Mouse (Mus musculus): Measurements from ENCODE around the gene Adora2a.
"Not testable (repeated sequence)": the region's sequence is repeated elsewhere in the genome, so short reads cannot be mapped to it uniquely, and the experiment has no call there.

Gene Adora2a

DNA sequence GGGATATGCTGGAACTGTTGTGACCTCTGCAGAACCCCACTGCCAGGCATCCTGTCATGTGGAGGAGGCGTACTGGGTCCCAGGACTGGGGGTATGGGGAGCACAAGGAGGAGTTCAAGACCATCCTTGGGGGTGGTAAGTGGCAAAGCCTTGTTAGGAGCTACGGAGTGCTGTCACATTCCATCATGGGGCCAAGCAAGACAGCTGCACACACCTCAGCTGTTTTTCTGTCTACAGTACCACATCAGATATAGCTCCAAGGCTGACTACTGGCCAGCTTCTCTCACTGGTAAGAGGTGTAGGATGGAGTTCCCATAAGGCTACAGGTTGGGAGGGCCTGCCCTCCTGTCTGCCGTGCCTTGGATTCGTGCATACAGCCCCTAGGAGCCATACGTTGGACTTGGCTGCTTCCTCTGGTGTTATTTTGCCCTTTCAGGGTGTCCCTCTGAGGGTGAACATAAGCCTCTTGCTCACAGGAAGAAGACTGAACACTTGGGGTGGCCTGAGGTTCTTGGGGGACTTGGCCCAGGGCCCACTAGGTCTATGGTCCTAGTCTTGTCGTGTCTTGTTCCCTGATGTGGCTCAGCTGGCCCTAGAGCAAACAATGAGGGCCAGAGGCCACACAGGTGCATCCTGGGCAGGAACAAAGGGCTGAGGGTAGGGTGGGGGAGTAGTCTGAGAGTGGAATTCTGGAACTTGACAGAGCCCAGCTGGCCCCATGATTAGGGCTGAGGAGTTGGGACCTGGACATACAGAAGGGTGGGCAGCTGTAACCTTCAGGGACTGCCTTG lies 2.3 kb upstream of the Adora2a start:
- DNase-seq (ENCODE audit: low read depth), result no peak

DNA sequence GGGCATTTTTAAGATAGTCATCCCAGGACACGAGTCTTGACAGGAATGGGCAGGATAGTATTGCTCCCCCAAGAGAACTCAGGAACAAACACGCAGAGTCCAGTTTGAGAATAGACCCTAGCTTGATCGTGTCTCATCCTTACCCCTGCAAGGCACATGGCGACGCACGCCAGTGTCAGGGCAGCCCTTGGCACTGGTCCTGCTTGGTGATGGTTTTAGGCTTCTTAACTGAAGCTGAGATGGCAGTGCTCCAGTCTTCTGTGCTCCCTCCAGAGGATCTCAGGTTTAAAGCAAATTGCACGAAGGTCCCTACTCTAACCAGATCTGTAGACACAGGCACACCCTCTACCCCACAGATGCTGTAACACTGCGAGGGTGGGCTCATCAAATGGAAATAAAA lies 921 bp upstream of the Adora2a start:
- DNase-seq (ENCODE audit: low read depth), result no peak

DNA sequence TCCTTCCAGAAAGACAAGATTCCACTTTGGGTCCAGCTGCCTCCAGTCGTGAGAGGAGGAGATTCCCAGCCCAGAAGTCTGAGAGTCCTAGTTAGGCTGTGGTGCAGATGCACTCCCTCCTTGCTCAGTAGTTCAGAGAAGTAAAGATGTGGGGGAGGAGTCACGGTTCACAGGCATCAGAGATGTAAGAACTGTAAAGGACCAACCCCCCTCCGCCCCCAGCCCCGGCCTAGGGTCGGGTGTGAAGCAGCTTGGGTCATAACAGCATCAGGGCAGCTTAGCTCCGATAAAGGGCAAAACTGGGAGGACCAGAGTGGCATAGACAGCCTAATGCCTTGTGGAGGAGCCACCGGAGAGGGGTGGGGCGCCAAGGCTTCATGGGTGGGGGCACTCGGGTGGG lies 205 bp upstream of the Adora2a start:
- DNase-seq (ENCODE audit: low read depth), result peak; percentile 83

DNA sequence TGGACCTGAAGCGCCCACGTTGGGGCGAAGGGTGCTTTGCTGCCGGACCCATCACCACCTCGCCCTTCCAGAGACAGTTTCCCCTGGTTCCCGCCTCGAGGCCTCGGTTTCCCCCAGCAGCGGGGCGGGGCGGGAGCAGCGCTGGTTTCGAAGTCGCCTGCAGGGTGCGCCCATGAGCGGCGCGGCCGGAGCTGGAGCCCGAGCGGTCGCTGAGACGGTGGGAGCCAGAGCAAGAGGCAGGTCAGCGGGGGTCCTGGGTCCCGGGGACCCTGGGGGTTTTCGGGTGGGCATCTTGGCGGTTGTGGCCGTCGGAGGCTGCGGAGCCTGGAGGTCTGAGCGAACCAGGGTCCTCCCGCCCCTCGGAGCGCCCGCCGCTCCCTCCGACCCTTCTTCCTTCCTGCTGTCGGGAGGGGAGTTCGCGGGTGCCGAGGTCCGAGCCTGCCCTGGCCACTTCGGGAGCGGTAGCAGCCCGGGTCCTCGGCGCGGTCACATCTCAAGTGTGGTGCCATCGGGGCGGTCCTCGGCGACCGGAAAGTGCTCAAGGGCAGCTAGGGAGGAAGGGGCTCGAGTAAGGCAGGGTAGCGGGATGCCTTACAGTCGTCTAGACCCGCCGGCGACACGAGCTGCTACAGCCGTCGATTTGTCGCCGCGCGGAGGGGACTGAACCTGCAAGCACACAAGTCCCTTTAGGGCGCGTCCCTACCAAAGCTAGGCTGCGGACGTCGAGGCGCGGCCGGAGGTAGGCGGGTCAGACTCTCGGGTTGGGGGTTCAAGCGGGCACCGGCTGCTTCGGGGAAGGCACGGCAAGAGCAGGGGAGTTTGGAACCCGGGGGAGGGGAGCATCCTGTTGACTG lies 458 bp downstream of the Adora2a start:
- peak; percentile 86 for DNase-seq (ENCODE audit: low read depth)

DNA sequence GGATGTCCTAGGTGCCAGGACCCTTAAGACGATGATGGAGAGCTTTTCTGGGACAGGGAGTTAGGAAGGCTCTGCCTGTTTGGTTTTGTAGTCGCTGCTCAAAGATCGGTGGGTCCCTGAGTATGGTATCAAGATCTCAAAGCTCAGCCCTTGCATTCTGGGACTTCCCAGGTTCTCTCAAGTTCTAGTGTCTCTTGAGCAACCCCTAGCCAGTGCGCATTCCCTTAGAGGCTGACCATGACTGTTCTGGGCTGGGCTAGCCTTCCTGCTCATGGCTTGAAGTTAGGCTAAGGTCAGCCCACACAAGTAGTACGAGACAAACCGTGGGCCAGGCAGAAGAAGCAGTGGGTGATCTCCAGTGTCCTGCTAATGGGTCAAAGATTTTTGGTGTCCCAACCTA lies 1.5 kb downstream of the Adora2a start:
- peak; percentile 68 for DNase-seq (ENCODE audit: low read depth)

DNA sequence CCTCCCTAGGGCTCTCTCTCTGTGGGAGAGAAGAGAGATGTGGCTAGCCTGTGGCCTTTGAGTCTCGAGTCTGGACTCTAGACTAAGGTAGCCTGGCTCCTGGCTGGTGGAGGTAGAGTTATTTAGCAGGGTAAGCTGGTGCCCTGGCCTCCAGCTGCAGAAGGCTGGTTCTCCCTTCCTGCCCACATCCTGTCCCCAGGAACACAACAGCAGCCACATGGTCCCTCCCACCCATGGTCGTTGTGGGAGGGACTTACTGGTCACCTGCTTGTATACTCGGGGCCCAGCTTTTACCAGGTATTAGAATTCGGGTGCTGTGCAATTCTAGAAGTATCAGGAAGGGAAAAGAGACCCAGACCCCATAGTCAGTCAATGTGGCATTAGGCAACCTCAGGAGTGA lies 3.6 kb downstream of the Adora2a start:
- peak; percentile 89 for DNase-seq (ENCODE audit: low read depth)

DNA sequence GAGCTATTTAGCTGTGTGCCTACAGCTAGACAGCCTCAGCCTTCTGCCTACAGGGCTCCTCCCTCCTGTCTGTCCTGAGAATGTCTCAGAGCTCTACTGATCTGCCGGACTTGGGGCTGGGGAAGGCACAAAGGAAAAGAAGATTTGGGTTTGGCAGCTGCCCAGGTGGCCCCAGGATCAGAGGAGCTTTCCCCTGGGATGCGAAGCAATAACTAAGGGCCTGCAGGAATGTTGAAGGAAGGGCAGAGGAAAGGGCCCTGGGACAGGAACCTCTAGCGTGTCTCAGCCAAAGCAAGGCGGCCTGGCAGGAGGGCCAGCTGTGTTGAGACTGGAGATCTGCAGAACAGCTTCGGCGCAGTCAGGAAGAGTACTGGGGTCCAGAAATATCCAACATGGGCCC lies 6.3 kb downstream of the Adora2a start:
- DNase-seq (ENCODE audit: low read depth), result no peak

DNA sequence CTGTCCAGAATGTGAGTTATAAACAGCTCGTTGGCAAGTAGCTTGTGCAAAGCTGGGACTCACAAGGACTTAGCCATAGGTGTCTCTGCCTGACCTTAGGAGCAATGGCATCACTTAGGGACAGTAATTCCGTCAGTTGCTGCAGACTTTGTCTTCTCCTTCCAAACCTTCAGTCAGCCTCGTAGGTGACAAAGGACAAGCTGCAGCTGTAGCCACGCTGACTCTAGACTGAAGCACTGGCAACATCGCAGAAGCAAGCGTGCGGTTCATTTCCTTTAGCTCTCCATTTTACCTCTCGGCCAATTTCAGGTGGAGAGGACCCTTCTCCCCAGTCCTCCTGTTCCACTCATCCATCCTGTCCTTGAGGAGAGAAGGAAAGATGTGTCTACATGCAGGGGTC lies 7.3 kb downstream of the Adora2a start:
- DNase-seq (ENCODE audit: low read depth), result no peak

DNA sequence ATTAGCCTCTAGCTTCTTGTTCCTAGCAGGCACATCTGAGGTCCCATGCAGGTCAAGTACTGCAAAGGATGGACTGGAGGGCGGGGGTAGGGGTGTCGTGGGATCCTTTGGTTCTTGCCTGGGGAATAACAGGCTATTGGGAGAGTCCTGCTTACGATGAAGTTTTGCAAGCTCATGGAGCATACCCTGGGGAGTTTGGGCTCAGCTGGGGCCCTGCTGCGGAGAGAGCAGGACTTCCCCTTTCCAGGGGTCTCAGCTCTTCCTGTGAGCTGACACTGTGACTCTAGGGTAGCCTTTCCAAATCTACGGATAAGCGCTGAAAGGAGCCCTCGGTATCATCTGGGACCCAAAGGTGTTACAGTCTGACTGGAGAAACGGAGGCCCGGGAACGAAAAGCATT lies 7.7 kb downstream of the Adora2a start:
- DNase-seq (ENCODE audit: low read depth), result no peak

DNA sequence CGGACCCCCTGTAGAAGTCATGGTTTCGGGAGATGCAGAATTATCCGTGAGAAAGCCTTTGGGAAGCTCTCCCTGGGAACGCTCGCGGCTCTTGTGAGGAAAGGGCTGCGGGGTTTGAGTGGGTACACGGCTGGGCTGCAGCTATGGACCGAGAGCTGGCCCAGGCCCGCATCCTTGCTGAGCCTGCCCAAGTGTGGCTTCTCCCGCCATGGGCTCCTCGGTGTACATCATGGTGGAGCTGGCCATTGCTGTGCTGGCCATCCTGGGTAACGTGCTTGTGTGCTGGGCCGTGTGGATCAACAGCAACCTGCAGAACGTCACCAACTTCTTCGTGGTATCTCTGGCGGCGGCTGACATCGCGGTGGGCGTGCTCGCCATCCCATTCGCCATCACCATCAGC lies 9.1 kb downstream of the Adora2a start:
- DNase-seq (ENCODE audit: low read depth), result no peak

DNA sequence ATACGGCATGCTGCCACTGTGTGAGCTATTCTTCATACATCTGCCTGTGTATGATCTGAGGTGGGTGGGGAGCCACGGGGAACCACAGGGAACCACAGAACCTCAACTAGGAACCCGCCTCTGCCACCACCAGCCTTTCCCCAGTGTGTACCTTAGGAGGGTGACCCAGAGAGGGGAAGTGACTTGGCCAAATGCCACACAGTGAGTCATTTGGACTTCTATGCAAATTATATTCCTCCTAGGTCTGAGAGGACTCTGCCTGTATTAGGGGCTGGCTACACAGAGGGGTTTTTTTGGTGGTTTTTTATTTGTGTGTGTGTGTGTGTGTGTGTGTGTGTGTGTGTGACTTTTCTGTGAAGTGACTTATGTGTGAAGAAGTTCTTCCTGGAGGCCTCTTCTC lies 9.9 kb downstream of the Adora2a start:
- DNase-seq (ENCODE audit: low read depth), result peak; percentile 88

DNA sequence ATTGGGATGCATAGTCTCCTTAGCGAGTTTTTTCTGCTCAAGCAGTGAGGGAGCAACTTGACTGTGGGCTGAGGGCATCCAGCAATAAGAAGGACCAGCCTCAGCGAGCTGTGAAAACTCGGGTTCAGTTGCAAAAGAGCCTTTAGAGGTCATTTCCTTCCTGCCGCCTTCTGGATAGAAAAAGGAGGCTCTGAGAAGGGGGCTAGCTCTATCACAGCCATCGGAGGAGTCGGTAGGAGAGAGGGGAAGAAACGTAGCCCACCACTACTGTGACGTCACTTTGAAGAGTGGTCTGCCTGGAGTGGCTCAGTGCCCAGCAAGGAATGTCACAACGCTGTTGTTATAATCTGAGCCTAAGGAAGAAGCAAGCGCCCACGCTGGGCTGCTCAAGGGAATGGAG lies 10.4 kb downstream of the Adora2a start:
- DNase-seq (ENCODE audit: low read depth), result no peak

DNA sequence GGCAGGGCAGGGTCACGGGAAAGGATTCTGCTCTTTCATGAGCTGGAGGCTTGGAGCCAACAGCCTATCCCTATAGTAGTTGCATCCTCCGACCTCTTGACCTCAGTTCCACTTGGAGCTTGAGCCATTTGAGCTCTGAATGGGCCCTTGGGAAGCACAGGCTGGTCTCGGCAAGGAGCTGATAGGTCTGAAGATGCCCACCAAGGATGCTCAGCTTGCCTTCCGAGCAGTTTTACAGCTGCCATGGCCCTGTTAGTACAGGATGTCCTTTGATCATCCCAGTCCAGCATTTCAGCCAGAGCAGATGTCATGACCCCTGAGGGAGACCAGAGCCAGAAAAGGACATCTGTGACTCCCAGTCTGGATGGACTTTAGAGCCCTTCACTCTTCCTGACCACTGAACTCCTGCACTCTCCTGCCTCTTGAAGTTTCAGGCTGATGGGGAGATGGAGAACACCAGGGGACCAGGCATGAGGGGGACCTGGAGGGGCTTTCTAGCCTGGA lies 11.6 kb downstream of the Adora2a start:
- no peak for DNase-seq (ENCODE audit: low read depth)

DNA sequence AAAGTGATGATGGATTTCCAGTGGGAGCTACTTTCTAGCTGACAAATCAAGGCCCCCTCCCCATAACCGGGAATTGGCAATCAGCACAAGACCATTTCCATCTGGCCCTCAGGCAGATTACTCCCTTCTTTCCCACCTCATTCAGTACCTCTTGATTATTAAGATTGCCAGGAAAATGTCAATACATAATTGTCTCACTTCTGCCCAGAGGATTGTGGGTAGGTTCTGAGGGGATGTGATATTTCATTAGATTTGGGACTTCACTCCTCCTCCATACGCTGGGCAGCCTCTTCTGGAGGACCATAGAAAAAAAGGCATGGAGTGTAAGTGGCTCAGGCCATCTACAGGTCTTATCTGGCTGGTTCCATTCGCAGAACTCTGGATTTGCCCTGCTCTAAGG lies 15.6 kb downstream of the Adora2a start:
- no peak for DNase-seq (ENCODE audit: low read depth)

DNA sequence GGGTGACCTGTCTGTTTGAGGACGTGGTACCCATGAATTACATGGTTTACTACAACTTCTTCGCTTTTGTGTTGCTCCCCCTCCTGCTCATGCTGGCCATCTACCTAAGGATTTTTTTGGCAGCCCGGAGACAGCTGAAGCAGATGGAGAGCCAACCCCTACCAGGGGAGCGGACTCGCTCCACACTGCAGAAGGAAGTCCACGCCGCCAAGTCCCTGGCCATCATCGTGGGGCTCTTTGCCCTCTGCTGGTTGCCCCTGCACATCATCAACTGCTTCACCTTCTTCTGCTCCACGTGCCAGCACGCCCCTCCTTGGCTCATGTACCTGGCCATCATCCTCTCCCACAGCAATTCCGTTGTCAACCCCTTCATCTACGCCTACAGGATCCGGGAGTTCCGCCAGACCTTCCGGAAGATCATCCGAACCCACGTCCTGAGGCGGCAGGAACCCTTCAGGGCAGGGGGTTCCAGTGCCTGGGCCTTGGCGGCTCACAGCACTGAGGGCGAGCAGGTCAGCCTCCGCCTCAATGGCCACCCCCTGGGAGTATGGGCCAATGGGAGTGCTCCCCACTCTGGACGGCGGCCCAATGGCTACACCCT lies 16.6 kb downstream of the Adora2a start:
- DNase-seq (ENCODE audit: low read depth), result no peak

DNA sequence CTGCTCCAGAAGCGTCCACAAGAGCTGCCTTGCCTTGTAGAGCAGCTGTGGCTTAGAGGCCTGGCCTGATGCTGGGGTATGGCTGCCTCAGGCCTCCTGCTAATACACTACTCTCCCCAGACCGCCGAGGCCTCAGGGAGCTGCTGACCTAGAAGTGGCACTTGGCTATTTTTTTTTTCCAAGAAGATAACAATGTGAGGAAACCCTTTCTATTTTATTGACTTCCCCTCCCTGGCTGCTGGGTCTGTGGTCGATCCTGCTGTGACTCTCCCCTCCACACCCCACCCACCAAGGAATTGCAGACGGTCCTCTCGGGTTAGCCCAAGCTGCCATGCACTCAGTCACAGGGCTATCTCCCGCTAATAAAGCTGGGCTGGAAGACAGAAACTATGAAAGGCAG lies 17.5 kb downstream of the Adora2a start:
- DNase-seq (ENCODE audit: low read depth), result no peak

DNA sequence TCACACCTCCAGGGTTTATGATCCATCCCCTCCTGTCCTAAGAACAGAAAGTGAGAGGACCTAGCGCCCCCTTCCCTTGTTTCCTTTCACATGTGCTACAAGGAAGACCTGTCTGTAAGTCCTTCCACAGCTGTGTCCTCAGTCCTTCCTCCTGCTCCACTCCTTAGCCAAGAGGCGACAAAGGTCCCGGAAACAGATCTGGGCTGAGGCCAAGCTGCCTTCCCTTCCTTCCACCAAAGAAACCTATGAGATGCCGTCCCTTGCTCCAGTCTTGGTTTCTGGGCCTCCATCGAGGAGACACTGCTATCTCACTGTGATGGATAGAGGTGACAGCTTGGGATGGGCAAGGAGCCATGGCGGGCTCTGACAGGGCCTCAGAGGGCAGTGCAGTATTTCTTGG lies 18.4 kb downstream of the Adora2a start:
- no peak for DNase-seq (ENCODE audit: low read depth)

DNA sequence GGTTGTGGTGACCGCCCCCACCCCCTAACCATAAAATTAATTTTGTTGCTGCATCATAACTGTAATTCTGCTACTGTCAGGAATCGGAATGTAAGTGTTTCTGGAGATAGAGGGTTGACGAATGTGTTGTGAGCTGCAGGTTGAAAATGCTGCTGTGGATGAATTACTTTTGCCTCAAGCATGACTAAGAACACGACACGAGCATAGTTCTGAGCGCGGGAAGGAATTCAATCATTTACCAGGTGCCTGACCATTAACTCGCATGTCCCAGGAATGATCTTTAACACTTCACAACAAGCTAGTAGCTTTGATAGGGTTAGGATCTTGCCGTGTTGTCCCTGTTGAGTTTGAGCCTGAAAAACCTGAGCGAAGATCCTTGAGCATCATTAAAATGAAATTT lies 20.6 kb downstream of the Adora2a start:
- no peak for DNase-seq (ENCODE audit: low read depth)

DNA sequence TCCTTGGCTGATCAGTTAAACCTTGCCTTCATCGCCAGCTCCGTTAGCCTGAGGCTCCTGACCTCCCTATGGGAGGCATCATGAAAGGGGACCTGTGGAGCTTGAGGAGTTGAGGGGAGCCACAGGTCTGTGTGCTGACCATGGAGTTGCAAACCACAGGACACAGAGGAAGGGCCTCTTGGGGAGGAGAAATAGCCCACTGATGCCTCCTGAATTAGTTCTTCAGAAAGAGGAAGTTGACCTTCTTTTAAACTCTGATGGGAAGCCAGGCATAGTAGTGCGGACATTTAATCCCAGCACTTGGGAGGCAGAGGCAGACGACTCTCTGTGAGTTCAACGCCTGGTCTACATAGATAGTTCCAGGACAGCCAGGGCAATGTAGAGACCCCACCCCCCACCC lies 22.2 kb downstream of the Adora2a start:
- DNase-seq (ENCODE audit: low read depth), result no peak

DNA sequence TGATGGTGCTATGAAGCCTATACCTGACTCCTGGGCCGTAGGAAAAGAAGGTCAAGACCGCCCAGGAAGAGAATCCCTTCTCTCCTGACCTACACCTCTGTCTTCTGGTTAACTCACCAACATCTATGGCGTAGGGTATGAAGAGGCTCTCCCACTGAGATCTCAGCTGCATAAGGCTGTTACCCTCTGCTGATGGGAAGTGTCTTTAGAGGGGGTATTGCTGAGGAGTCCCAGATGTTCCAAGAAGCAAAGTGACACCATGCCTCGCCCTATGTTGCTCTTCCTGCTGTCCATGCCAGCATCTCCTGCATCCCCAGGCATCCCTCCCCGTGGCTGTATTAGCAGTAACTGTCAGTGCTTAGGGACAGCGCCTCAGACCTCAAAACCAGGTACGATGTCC lies 22.7 kb downstream of the Adora2a start:
- no peak for DNase-seq (ENCODE audit: low read depth)

DNA sequence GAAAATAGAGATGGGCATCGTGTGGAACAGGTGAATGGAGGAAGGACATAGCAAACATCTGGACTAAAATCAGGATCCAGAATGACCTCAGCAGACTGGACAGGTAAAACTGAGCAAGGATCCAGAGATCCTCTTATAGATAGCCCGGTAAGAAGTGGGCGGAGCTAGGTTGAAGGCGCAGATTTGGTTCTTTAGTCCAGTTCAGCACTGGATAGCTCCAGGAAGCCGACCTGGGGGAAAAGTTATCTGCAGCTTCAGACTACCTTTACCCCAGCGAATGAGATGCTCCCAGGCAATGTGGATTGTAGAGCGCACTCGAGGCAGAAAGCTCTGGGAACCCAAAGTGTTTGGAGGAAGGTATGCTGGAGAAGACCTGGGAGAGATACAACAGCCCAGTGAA lies 25.3 kb downstream of the Adora2a start:
- no peak for DNase-seq (ENCODE audit: low read depth)

DNA sequence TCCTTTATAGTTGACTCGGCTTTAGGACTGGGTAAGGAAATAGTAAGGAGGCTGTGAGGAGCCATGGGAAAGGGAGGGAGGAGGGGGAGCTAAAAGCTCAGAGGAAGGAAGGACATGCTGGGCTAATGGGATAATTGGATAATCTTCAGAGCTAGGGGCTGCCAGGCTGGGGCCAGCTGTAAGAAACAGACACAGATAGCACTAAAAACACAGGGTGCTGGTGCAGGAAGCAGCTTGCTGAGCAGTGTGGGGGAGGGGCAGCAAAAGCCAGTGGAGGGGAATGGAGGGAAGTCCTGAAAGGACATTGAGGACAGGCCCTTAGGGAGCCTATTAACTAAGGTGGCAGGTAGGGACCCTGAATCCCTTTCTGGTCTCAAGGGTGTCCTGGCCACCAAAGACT lies 27.9 kb downstream of the Adora2a start:
- DNase-seq (ENCODE audit: low read depth), result not testable (repeated sequence)

DNA sequence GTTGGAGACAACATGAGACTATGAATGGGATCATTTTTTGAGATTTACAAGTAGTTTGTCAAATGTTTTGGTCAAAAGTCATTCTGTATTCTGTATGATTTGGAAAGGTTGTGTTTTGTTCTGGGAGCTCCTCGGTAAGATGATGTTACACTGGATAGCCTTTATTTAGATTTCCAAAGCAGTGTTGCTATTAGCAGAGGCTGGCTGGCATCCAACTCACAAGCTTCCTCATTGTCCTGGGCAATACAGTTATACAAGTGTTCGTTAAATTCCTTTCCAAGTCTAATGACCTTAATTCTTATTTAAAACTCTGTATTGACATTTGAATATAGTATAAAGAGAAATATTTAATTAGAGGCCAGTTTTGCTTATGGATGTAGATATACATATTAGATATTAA lies 28.6 kb downstream of the Adora2a start:
- DNase-seq (ENCODE audit: low read depth), result no peak
